Mouse (Mus musculus): ENCODE results near the gene Gm10197. TPM values are rescaled to one million over a fixed set of nuclear protein-coding genes. Genes with fewer than 3 reads are reported as not detected.

Gene Gm10197
- polyA plus RNA-seq, 1 experiment = not detected

GRCm38 (mm10) chr19:53331882-53332500 is 39.6 kb downstream of the Gm10197 start:
- peaks cover 12% of the 10 kb centered on the region; the same call in 1 of the 2 replicates for H3K4me1 ChIP-seq (ENCODE audit: control insufficient read depth, insufficient read depth, low read length)
- no peak overlapping the region for H3K4me3 ChIP-seq (replicated peaks; ENCODE audit: insufficient read depth, low read depth, low read length)
- no peaks in the 10 kb centered on the region for H3K27me3 ChIP-seq (ENCODE audit: control insufficient read depth, insufficient read depth, low read length)
- no peak for DNase-seq
- WGBS = 82% methylated on average over 21 of the region's 21 CpGs
- no peak for TF ChIP-seq CTCF (IDR thresholded peaks at IDR 0.05; ENCODE audit: borderline replicate concordance, insufficient read depth, low read depth, low read length)
- TF ChIP-seq POLR2A (IDR thresholded peaks at IDR 0.05; ENCODE audit: borderline replicate concordance, insufficient read depth, low read length) = no peak
- H3K27ac ChIP-seq (ENCODE audit: insufficient read depth, low read length) = no peak overlapping the region

GRCm38 (mm10) chr19:53329992-53330381 is 41.6 kb downstream of the Gm10197 start:
- Histone ChIP-seq H3K4me3 (replicated peaks; ENCODE audit: insufficient read depth, low read depth, low read length) (peak overlapping the region; percentile 73), H3K27me3 (ENCODE audit: control insufficient read depth, insufficient read depth, low read length) (no peaks in the 10 kb centered on the region), H3K4me1 (ENCODE audit: control insufficient read depth, insufficient read depth, low read length) (peaks cover 14% of the 10 kb centered on the region), H3K27ac (ENCODE audit: insufficient read depth, low read length) (peak overlapping the region; percentile 49)
- under 1% methylated on average over 29 of the region's 29 CpGs for WGBS
- TF ChIP-seq CTCF (IDR thresholded peaks at IDR 0.05; ENCODE audit: borderline replicate concordance, insufficient read depth, low read depth, low read length) (no peak), POLR2A (IDR thresholded peaks at IDR 0.05; ENCODE audit: borderline replicate concordance, insufficient read depth, low read length) (peak; percentile 22; the same call in 1 of the 2 replicates)
- DNase-seq = peak; percentile 73 to 75

- TF ChIP-seq CTCF (IDR thresholded peaks at IDR 0.05; ENCODE audit: borderline replicate concordance, insufficient read depth, low read depth, low read length) (peak; percentile 58; the same call in 1 of the 2 replicates), POLR2A (IDR thresholded peaks at IDR 0.05; ENCODE audit: borderline replicate concordance, insufficient read depth, low read length) (0 out of 2 replicates have a peak, but pooled peaks have one; percentile 12)
- peak overlapping the region; percentile 73 for H3K4me3 ChIP-seq (replicated peaks; ENCODE audit: insufficient read depth, low read depth, low read length)
- peak overlapping the region; percentile 49 for H3K27ac ChIP-seq (ENCODE audit: insufficient read depth, low read length)
- H3K4me1 ChIP-seq (ENCODE audit: control insufficient read depth, insufficient read depth, low read length) = peaks cover 14% of the 10 kb centered on the region
- under 1% methylated on average over 95 of the region's 106 CpGs for WGBS
- DNase-seq = peak; percentile 92 to 93
- H3K27me3 ChIP-seq (ENCODE audit: control insufficient read depth, insufficient read depth, low read length) = no peaks in the 10 kb centered on the region
Observed at GRCm38 (mm10) chr19:53329221-53329991, 42.2 kb downstream of the Gm10197 start.

- 33% methylated on average over 9 of the region's 9 CpGs for WGBS
- Histone ChIP-seq H3K27ac (ENCODE audit: insufficient read depth, low read length) (no peak overlapping the region), H3K4me1 (ENCODE audit: control insufficient read depth, insufficient read depth, low read length) (peaks cover 19% of the 10 kb centered on the region), H3K4me3 (replicated peaks; ENCODE audit: insufficient read depth, low read depth, low read length) (no peak overlapping the region), H3K27me3 (ENCODE audit: control insufficient read depth, insufficient read depth, low read length) (no peaks in the 10 kb centered on the region)
- peak in 1 of 2 experiments; percentile 41 for DNase-seq
- TF ChIP-seq POLR2A (IDR thresholded peaks at IDR 0.05; ENCODE audit: borderline replicate concordance, insufficient read depth, low read length) (no peak), CTCF (IDR thresholded peaks at IDR 0.05; ENCODE audit: borderline replicate concordance, insufficient read depth, low read depth, low read length) (no peak)
Observed at GRCm38 (mm10) chr19:53328116-53328515, 43.5 kb downstream of the Gm10197 start.

- H3K27ac ChIP-seq (ENCODE audit: insufficient read depth, low read length) = peak overlapping the region; percentile 87
- 3% methylated on average over 27 of the region's 27 CpGs for WGBS
- H3K27me3 ChIP-seq (ENCODE audit: control insufficient read depth, insufficient read depth, low read length) = no peaks in the 10 kb centered on the region
- H3K4me3 ChIP-seq (replicated peaks; ENCODE audit: insufficient read depth, low read depth, low read length) = peak overlapping the region; percentile 74
- TF ChIP-seq POLR2A (IDR thresholded peaks at IDR 0.05; ENCODE audit: borderline replicate concordance, insufficient read depth, low read length) (peak; percentile 64; the same call in 1 of the 2 replicates), CTCF (IDR thresholded peaks at IDR 0.05; ENCODE audit: borderline replicate concordance, insufficient read depth, low read depth, low read length) (no peak)
- H3K4me1 ChIP-seq (ENCODE audit: control insufficient read depth, insufficient read depth, low read length) = peaks cover 30% of the 10 kb centered on the region
- peak; percentile 89 to 93 for DNase-seq
Observed at GRCm38 (mm10) chr19:53325578-53326295, 45.8 kb downstream of the Gm10197 start.

GRCm38 (mm10) chr19:53324866-53325265 is 46.7 kb downstream of the Gm10197 start:
- H3K27me3 ChIP-seq (ENCODE audit: control insufficient read depth, insufficient read depth, low read length) = no peaks in the 10 kb centered on the region
- H3K4me1 ChIP-seq (ENCODE audit: control insufficient read depth, insufficient read depth, low read length) = peaks cover 30% of the 10 kb centered on the region
- peak in 1 of 2 experiments; percentile 53 for DNase-seq
- H3K27ac ChIP-seq (ENCODE audit: insufficient read depth, low read length) = peak overlapping the region; percentile 54
- WGBS = 12% methylated on average over 6 of the region's 6 CpGs
- no peak for TF ChIP-seq POLR2A (IDR thresholded peaks at IDR 0.05; ENCODE audit: borderline replicate concordance, insufficient read depth, low read length)
- TF ChIP-seq CTCF (IDR thresholded peaks at IDR 0.05; ENCODE audit: borderline replicate concordance, insufficient read depth, low read depth, low read length) = no peak
- H3K4me3 ChIP-seq (replicated peaks; ENCODE audit: insufficient read depth, low read depth, low read length) = peak overlapping the region; percentile 50

- DNase-seq = peak in 1 of 2 experiments; percentile 25
- TF ChIP-seq POLR2A (IDR thresholded peaks at IDR 0.05; ENCODE audit: borderline replicate concordance, insufficient read depth, low read length) = no peak
- no peak; the same call in 1 of the 2 replicates for TF ChIP-seq CTCF (IDR thresholded peaks at IDR 0.05; ENCODE audit: borderline replicate concordance, insufficient read depth, low read depth, low read length)
- Histone ChIP-seq H3K4me1 (ENCODE audit: control insufficient read depth, insufficient read depth, low read length) (peaks cover 36% of the 10 kb centered on the region), H3K27ac (ENCODE audit: insufficient read depth, low read length) (no peak overlapping the region), H3K27me3 (ENCODE audit: control insufficient read depth, insufficient read depth, low read length) (no peaks in the 10 kb centered on the region), H3K4me3 (replicated peaks; ENCODE audit: insufficient read depth, low read depth, low read length) (no peak overlapping the region)
- WGBS = 93% methylated on average over 12 of the region's 12 CpGs
Observed at GRCm38 (mm10) chr19:53322438-53323048, 49.0 kb downstream of the Gm10197 start.

Other genes with a start within 250 kb of the Gm10197 start
- gene Add3, start 231.3 kb downstream of the Gm10197 start, polyA plus RNA-seq (2012; rRNA removed) = 80.2 and 89.4 TPM in 2 replicates
- gene Mxi1, start 61.2 kb downstream of the Gm10197 start, polyA plus RNA-seq (2012; rRNA removed) = 71.8 and 72.4 TPM in 2 replicates
- gene Smndc1, start 18.8 kb upstream of the Gm10197 start, polyA plus RNA-seq (2012; rRNA removed) = 24.6 and 26.1 TPM in 2 replicates
- 80.4 and 87.9 TPM in 2 replicates for gene Dusp5, start 157.3 kb upstream of the Gm10197 start, polyA plus RNA-seq (2012; rRNA removed)
- 17.0 and 17.3 TPM in 2 replicates for gene Nutf2-ps1, start 217.3 kb upstream of the Gm10197 start, polyA plus RNA-seq (2012; rRNA removed)
- gene Smc3, start 228.6 kb upstream of the Gm10197 start, polyA plus RNA-seq (2012; rRNA removed) = 32.0 and 32.2 TPM in 2 replicates

All from cerebellum, adult 2 months (tissue).